Mouse (Mus musculus) hematopoietic stem cell, adult 5-6 weeks (primary cell): ENCODE data around the gene Cyth1. TPM values are rescaled to one million over a fixed set of nuclear protein-coding genes. Genes with fewer than 3 reads are reported as not detected.

Source experiments
- ATAC-seq, 2 experiments: fragments of 125-278 bp in 1 of 2; replicated peaks in 1 of 2; 2 replicates each; pipeline ENCODE4 v1.8.0; 2016 to 2017; ENCODE audit warnings: inconsistent platforms in 2 of 2, mild to moderate bottlenecking in 2 of 2, moderate number of reproducible peaks in 2 of 2, low read depth in 1 of 2, moderate TSS enrichment in 1 of 2; ENCODE audit not compliant: low FRiP score in 2 of 2, poor library complexity in 2 of 2, severe bottlenecking in 2 of 2, insufficient read depth in 1 of 2, low TSS enrichment in 1 of 2
- total RNA-seq: library from RNA; stranded (forward); fragments of 172-1452, 232-1000 nt; gene quantifications from 2 replicates; pipeline ENCODE4 v1.2.3, GENCODE M21; 2017

Cyth1 gene
- total RNA-seq, 1 experiment from 2014 or later: 48.1 TPM

DNA sequence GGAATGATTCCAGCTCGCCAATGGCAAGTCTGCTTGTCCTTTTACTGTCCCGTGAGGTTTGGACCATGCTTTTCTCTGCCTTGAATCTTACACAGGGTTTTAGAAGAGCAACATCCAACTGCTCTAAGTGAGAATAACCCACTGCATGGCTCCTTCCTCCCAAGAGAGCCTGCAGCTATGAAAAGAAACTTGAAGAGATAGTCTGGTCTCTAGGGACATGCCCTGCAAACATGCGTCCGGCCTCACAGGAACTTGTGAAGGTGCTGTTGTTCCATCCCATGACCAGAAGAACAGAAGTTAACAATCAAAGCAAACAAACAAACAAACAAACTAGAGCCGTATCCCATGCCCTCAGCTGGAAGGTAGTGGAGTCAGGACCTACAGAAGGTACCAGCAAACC, 55.4 kb downstream of the Cyth1 start:
- ATAC-seq: no peak

DNA sequence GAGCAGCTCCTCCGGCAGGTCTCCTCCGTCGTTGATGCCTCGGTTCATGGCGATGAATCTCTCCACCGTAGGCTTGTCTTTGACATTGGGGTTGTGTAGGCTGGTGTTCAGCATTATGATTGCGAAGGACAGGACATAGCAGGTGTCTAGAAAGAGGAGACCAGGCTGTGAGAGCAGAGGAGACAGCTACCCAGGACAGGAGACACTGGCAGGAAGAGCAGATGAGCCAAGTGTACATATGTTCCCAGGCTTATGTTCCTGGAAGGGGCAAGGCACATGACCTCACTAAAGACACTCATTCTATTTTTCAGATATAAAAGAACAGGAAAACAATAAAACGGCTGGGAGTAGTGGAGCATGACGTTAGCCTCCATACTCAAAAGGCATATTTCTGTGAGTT, 65.6 kb downstream of the Cyth1 start:
- no peak for ATAC-seq

DNA sequence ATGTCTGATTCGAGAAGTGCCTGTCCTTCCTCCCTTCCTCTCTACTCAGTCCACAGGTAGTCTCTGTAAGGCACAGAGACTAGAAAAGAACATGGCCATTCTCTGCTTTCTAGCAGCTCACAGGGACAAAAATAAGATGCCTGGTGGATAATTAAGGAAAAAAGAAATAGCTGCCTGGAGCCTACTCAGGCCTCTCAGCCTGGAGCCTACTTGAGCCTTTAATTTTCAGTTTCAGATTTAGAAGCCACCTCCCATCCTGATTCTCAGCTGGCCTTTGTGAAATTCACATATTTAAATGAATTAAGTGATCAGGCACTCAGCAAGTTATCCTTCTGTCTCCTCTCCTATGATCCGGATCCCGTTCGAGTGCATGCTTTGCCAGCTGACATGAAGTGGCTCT, 66.0 kb downstream of the Cyth1 start:
- no peak for ATAC-seq

DNA sequence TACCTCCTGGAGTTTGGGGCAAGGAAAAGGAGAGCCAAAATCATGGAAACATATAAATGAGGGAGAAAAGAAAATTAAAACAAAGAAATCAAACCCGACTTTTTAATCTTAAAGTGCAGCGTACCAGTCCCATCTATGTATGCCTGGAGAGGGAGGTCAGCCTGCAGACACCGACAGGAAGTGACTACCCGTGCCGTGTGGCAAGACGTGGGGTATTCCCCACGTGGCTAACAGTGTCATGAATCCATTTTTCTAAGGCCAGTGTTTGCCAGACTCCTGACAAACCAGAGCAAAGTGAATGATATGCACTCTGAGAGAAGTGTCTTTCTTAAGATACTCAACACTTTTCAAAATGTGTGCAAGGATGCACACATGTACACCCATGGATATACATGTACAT, 68.2 kb downstream of the Cyth1 start:
- ATAC-seq: no peak

DNA sequence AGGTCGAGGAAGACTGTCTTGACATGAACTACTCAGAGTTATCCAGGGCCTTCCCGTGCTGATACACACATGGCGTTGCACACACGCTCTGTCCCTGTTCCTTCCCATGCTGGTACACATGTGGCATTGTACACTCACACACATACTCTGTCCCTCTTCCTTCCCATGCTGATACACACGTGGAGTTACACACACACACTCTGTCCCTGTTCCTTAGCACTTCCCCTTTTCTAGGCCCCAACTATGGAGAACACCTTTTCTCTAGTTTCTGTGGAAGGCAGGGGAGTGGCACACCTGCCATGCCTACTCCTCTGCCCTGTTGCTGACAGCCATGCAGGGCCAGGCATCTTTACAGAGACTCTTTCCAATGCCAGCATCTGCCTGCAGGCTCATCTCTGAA, 70.2 kb downstream of the Cyth1 start:
- 0 out of 4 replicates have a peak, but pooled peaks have one; percentile 23 to 44 for ATAC-seq

DNA sequence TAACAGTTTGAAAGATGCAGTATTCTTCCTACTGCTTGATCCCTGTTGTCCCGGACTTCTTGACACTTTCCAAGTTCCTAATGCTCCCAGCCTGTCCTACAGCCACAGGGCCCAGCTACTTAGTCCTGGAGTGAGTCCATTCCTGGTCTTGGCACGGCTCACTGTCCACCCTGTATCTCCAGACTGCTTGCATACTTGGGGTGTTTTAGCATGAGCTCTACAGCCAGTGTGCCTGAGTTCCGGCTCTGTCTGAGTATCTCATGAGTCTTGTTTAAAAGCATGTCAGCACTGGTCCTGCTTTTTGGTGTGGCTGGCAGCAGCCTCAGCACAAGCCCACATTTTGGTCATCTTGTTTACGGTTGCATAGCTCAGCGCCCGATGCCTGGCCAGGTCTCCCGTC, 73.6 kb downstream of the Cyth1 start:
- no peak for ATAC-seq

DNA sequence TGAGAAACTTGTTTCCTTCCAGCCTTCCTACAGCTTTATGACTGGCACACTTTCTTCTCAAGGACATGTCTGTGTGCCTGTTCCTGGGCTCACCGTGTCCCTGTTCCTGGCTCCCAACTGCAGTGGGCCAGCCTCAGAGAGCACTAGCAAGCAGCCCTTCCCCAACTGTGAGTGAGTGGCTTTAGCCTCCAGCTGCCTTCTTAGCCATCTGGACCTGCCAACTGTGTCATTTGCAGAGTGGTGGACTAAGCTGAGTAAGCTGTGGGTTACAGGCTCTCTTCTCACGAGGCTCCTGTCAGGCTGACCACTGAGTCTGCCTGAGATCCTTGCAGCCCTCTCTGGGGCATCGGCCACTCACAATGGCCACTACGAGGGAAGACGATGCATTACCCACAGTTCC, 75.6 kb downstream of the Cyth1 start:
- no peak for ATAC-seq

GRCm38 (mm10) chr11:118170333-118170732, 78.1 kb downstream of the Cyth1 start:
- ATAC-seq: no peak

GRCm38 (mm10) chr11:118168714-118169113, 79.7 kb downstream of the Cyth1 start:
- ATAC-seq: no peak

- ATAC-seq: no peak
Measured at GRCm38 (mm10) chr11:118166626-118167025, 81.8 kb downstream of the Cyth1 start.

DNA sequence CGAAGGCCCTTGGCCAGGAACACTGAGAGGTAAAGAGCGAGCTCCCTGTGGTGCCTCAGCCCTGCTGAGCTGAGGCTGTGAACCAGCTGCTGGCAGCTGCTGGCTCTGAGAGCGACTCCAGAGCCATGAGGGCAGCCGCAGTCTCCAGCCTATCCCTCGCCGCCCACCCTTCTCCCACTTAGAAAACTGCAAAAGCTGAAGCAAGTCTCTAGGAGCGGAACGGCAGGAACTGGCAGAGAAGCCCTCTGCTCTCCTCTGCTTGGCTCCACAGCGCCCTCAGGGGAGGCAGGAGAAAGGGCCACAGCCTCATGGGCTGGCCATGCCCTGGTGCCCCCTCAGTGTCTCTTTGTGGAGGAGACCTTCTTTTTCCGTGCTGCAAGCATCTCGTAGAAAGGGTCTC, 82.7 kb downstream of the Cyth1 start:
- no peak for ATAC-seq

GRCm38 (mm10) chr11:118164566-118164965, 83.8 kb downstream of the Cyth1 start:
- no peak for ATAC-seq

GRCm38 (mm10) chr11:118162245-118162644, 86.1 kb downstream of the Cyth1 start:
- ATAC-seq: no peak

DNA sequence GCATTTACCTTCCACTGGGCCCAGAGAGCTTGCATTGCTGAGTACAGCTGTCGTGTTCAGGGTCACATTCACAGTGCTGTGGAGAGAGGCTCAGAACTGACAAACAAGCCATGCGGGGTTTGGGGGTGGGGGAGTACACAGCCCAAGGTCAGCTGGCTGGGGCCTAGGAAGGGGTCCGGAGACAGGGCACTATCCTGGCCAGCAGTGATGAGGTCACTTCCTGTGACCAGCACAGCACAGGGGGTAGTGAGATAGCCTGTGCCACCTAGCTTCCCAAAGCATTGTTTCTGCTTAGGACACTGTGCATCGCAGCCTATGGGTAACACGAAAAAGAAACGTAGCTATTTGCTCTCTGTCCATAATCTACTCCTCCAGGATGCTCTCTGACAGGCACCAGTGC, 87.2 kb downstream of the Cyth1 start:
- ATAC-seq: no peak

GRCm38 (mm10) chr11:118160763-118161162, 87.6 kb downstream of the Cyth1 start:
- ATAC-seq: no peak

DNA sequence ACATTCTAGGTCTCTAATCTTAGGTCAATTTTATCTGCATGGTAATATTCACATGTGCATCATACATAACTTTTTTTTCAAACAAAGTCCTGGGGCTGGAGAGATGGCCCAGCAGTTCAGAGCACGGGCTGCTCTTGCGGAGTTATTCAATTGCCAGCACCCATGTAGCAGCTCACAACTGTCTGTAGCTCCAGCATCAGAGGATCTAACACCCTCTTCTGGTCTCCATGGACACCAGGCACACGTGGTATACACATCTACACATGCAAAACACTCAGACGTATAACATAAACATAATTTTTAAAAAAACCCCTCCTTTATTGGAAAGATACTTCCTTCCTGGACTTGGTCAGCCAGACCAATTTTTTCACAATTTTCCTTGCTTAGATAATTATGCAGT, 89.6 kb downstream of the Cyth1 start:
- ATAC-seq: no peak

- no peak for ATAC-seq
Measured at GRCm38 (mm10) chr11:118156480-118157060, 91.8 kb downstream of the Cyth1 start.

DNA sequence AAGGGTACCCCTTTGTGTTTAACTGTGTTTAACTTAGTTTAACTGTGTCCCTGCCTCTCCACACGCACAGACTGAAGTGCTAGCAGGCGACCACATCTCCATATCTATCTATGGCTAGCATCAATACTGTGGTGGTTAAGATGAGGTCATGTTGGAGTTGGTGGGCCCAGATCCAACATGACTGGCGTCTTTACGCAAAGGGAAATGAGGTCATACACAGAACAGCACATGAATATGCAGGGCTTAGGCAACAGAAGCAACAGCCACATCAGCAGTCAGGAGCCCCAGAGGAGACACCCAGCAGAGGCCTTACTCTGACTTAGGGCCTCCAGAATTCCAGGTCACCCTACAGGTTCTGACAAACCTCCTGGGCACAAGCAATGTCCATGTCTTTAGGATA, 95.4 kb downstream of the Cyth1 start:
- ATAC-seq: peak; percentile 49 to 67

- ATAC-seq: no peak
Measured at GRCm38 (mm10) chr11:118151423-118152180, 96.8 kb downstream of the Cyth1 start.
